In genomic region chr7:126511287-126511686, GRCm38 (mm10) we compare ENCODE assay signal across 14 mouse cellular contexts. TPM values are rescaled to one million over a fixed set of nuclear protein-coding genes. Genes with fewer than 3 reads are reported as not detected.
"Had no signal": no experiment of that assay in that cellular context is flagged by ENCODE, and none has a peak within 500 bp of the region (broad histone marks: within the 10 kb centered on the region; RNA-seq: fewer than 3 reads in every experiment).

No protein-coding gene starts in this region.

- H3K36me3 ChIP-seq: limb, embryonic 13.5 days; liver, embryonic 15.5 days; lung, embryonic 15.5 days; midbrain, embryonic 12.5 days; stomach, embryonic 15.5 days had no signal

- H3K9ac ChIP-seq: limb, embryonic 13.5 days; liver, embryonic 15.5 days; lung, embryonic 15.5 days; midbrain, embryonic 12.5 days; stomach, embryonic 15.5 days had no signal

- H3K27ac ChIP-seq: kidney, postnatal 0 days; limb, embryonic 13.5 days; liver, embryonic 15.5 days; lung, embryonic 15.5 days; macrophage; midbrain, embryonic 12.5 days; stomach, embryonic 15.5 days had no signal

- H3K4me1 ChIP-seq: limb, embryonic 13.5 days; liver, embryonic 15.5 days; lung, embryonic 15.5 days; midbrain, embryonic 12.5 days; stomach, embryonic 15.5 days had no signal

- DNase-seq: kidney, adult 2 months; kidney, postnatal 36 days; left cerebral cortex, postnatal 4 days; lung, postnatal 14 days; right cerebral cortex, postnatal 14 days; thymus, postnatal 36 days had no signal

- H3K4me2 ChIP-seq: limb, embryonic 13.5 days; liver, embryonic 15.5 days; lung, embryonic 15.5 days; midbrain, embryonic 12.5 days; stomach, embryonic 15.5 days had no signal

- H3K4me3 ChIP-seq: limb, embryonic 13.5 days; liver, embryonic 15.5 days; lung, embryonic 15.5 days; megakaryocyte, embryonic 14.5 days; midbrain, embryonic 12.5 days; stomach, embryonic 15.5 days had no signal

- H3K9me3 ChIP-seq: limb, embryonic 13.5 days; liver, embryonic 15.5 days; lung, embryonic 15.5 days; megakaryocyte, embryonic 14.5 days; midbrain, embryonic 12.5 days; stomach, embryonic 15.5 days had no signal

- H3K27me3 ChIP-seq: limb, embryonic 13.5 days; lung, embryonic 15.5 days; midbrain, embryonic 12.5 days; stomach, embryonic 15.5 days had no signal

RNA-seq across cellular contexts. Expression of gene Atp2a1, which starts 48.4 kb away (rescaled TPM):
- polyA plus RNA-seq: macrophage had no signal
